Mouse (Mus musculus) heart, embryonic 13.5 days (tissue): Measurements from ENCODE around the gene Lypd6b. TPM values are rescaled to one million over a fixed set of nuclear protein-coding genes. Genes with fewer than 3 reads are reported as not detected.

Experiments used
- ATAC-seq: fragments of 200-750 bp; cut with Nextera tagmentation; 2 replicates; pipeline ENCODE4 v1.8.0; 2017; ENCODE audit warnings: moderate TSS enrichment; ENCODE audit not compliant: insufficient number of reproducible peaks, low FRiP score, low TSS enrichment; ENCODE audit errors: extremely low read depth
- H3K27ac ChIP-seq: fragments of 300-500 bp; sonication (generic); replicated peaks from 2 replicates; pipeline ENCODE4 v1.5.1; 2015; ENCODE audit warnings: moderate library complexity, mild to moderate bottlenecking, inconsistent platforms
- H3K27me3 ChIP-seq: fragments of 300-500 bp; sonication (generic); replicated peaks from 2 replicates; pipeline ENCODE4 v1.6.1; 2015; ENCODE audit warnings: mild to moderate bottlenecking, inconsistent platforms
- H3K36me3 ChIP-seq: fragments of 300-500 bp; sonication (generic); 2 replicates; pipeline ENCODE4 v1.6.1; 2015; ENCODE audit warnings: mild to moderate bottlenecking, inconsistent platforms
- H3K4me1 ChIP-seq: fragments of 300-500 bp; sonication (generic); 2 replicates; pipeline ENCODE4 v1.6.1; 2015; ENCODE audit warnings: inconsistent platforms
- H3K4me2 ChIP-seq: fragments of 300-500 bp; sonication (generic); 2 replicates; pipeline ENCODE4 v1.6.1; 2015; ENCODE audit warnings: inconsistent platforms, mild to moderate bottlenecking, moderate library complexity
- H3K4me3 ChIP-seq: fragments of 300-500 bp; sonication (generic); 2 replicates; pipeline ENCODE4 v1.5.1; 2015; ENCODE audit warnings: moderate library complexity, mild to moderate bottlenecking, inconsistent platforms
- H3K9ac ChIP-seq: fragments of 300-500 bp; sonication (generic); 2 replicates; pipeline ENCODE4 v1.6.1; 2015; ENCODE audit warnings: inconsistent platforms, mild to moderate bottlenecking, moderate library complexity
- H3K9me3 ChIP-seq: fragments of 300-500 bp; sonication (generic); 2 replicates; pipeline ENCODE4 v1.6.1; 2016; ENCODE audit warnings: inconsistent platforms
- WGBS: fragments of 180-500 bp; shearing (Covaris S2); methylation state at CpG from one replicate; pipeline ENCODE4 v1.1.7; 2015; ENCODE audit warnings: mixed read lengths; 5-methylcytosine and 5-hydroxymethylcytosine counted together
- polyA plus RNA-seq: library from polyadenylated mRNA; unstranded; fragments of >200 nt; fragmentation: Nextera tagmentation; extraction: Ambion mirVana; gene quantifications from 2 replicates; pipeline ENCODE4 v1.2.1, GENCODE M21; 2015

Lypd6b gene
- polyA plus RNA-seq, 1 experiment from 2014 or later: 2.5 TPM

- Histone ChIP-seq H3K27me3 (no peaks in the 10 kb centered on the region), H3K9me3 (no peaks in the 10 kb centered on the region), H3K4me3 (no peak overlapping the region), H3K27ac (no peak overlapping the region), H3K36me3 (no peaks in the 10 kb centered on the region), H3K4me2 (no peak overlapping the region), H3K9ac (no peak overlapping the region), H3K4me1 (peaks cover 33% of the 10 kb centered on the region)
- WGBS: 64% methylated on average over 10 of the region's 10 CpGs
- ATAC-seq: no peak
Observed at GRCm38 (mm10) chr2:49773194-49773931, 14.1 kb upstream of the Lypd6b start.

GRCm38 (mm10) chr2:49774180-49774579 lies 13.3 kb upstream of the Lypd6b start:
- H3K36me3 ChIP-seq: no peaks in the 10 kb centered on the region
- H3K27me3 ChIP-seq: no peaks in the 10 kb centered on the region
- H3K4me3 ChIP-seq: no peak overlapping the region
- ATAC-seq: no peak
- peaks cover 33% of the 10 kb centered on the region for H3K4me1 ChIP-seq
- no peak overlapping the region for H3K27ac ChIP-seq
- no peak overlapping the region for H3K4me2 ChIP-seq
- no peaks in the 10 kb centered on the region for H3K9me3 ChIP-seq
- H3K9ac ChIP-seq: no peak overlapping the region

GRCm38 (mm10) chr2:49775187-49775586 lies 12.3 kb upstream of the Lypd6b start:
- Histone ChIP-seq H3K27me3 (no peaks in the 10 kb centered on the region), H3K27ac (no peak overlapping the region), H3K9me3 (no peaks in the 10 kb centered on the region), H3K4me2 (no peak overlapping the region), H3K4me1 (peaks cover 33% of the 10 kb centered on the region), H3K36me3 (no peaks in the 10 kb centered on the region), H3K9ac (no peak overlapping the region), H3K4me3 (no peak overlapping the region)
- no peak for ATAC-seq
- WGBS: 79% methylated on average over 4 of the region's 4 CpGs

GRCm38 (mm10) chr2:49775735-49776134 lies 11.8 kb upstream of the Lypd6b start:
- H3K9ac ChIP-seq: no peak overlapping the region
- no peaks in the 10 kb centered on the region for H3K36me3 ChIP-seq
- no peak overlapping the region for H3K4me2 ChIP-seq
- H3K9me3 ChIP-seq: no peaks in the 10 kb centered on the region
- H3K4me1 ChIP-seq: peaks cover 33% of the 10 kb centered on the region
- no peak overlapping the region for H3K27ac ChIP-seq
- no peak overlapping the region for H3K4me3 ChIP-seq
- ATAC-seq: no peak
- H3K27me3 ChIP-seq: no peaks in the 10 kb centered on the region

GRCm38 (mm10) chr2:49776407-49776806 lies 11.1 kb upstream of the Lypd6b start:
- WGBS: 73% methylated on average over 4 of the region's 4 CpGs
- Histone ChIP-seq H3K27me3 (peaks cover 6% of the 10 kb centered on the region; the same call in 1 of the 2 replicates), H3K9me3 (no peaks in the 10 kb centered on the region), H3K4me3 (no peak overlapping the region), H3K36me3 (no peaks in the 10 kb centered on the region), H3K4me1 (peaks cover 33% of the 10 kb centered on the region), H3K9ac (no peak overlapping the region), H3K27ac (no peak overlapping the region), H3K4me2 (no peak overlapping the region)
- no peak for ATAC-seq

GRCm38 (mm10) chr2:49788051-49788418 lies 547 bp downstream of the Lypd6b start:
- H3K36me3 ChIP-seq: no peaks in the 10 kb centered on the region
- no peak for ATAC-seq
- H3K4me3 ChIP-seq: peak overlapping the region; percentile 72
- peak overlapping the region; percentile 99 for H3K4me2 ChIP-seq
- peak overlapping the region; percentile 84 for H3K9ac ChIP-seq
- H3K27ac ChIP-seq: no peak overlapping the region
- peaks cover 52% of the 10 kb centered on the region for H3K27me3 ChIP-seq
- under 1% methylated on average over 14 of the region's 14 CpGs for WGBS
- H3K4me1 ChIP-seq: peaks cover 28% of the 10 kb centered on the region
- H3K9me3 ChIP-seq: no peaks in the 10 kb centered on the region

- Histone ChIP-seq H3K4me3 (0 out of 2 replicates have a peak overlapping the region, but pooled peaks have one; percentile 72), H3K9me3 (no peaks in the 10 kb centered on the region), H3K9ac (no peak overlapping the region), H3K36me3 (no peaks in the 10 kb centered on the region), H3K4me1 (peaks cover 28% of the 10 kb centered on the region), H3K27me3 (peaks cover 52% of the 10 kb centered on the region), H3K4me2 (peak overlapping the region; percentile 99), H3K27ac (peak overlapping the region; percentile 31; the same call in 1 of the 2 replicates)
- ATAC-seq: no peak
- 10% methylated on average over 3 of the region's 3 CpGs for WGBS
Observed at GRCm38 (mm10) chr2:49788643-49789042, 1.2 kb downstream of the Lypd6b start.

- no peaks in the 10 kb centered on the region for H3K36me3 ChIP-seq
- peak overlapping the region; percentile 99 for H3K4me2 ChIP-seq
- no peak overlapping the region for H3K9ac ChIP-seq
- H3K9me3 ChIP-seq: no peaks in the 10 kb centered on the region
- 30% methylated on average over 6 of the region's 6 CpGs for WGBS
- H3K4me3 ChIP-seq: no peak overlapping the region
- ATAC-seq: no peak
- H3K27me3 ChIP-seq: peaks cover 52% of the 10 kb centered on the region
- H3K4me1 ChIP-seq: peaks cover 28% of the 10 kb centered on the region
- H3K27ac ChIP-seq: peak overlapping the region; percentile 31
Observed at GRCm38 (mm10) chr2:49789078-49789477, 1.6 kb downstream of the Lypd6b start.

GRCm38 (mm10) chr2:49789504-49789903 lies 2.0 kb downstream of the Lypd6b start:
- peak overlapping the region; percentile 99 for H3K4me2 ChIP-seq

GRCm38 (mm10) chr2:49797444-49798143 lies 10.1 kb downstream of the Lypd6b start:
- Histone ChIP-seq H3K4me2 (peak overlapping the region; percentile 35), H3K9ac (no peak overlapping the region), H3K36me3 (no peaks in the 10 kb centered on the region), H3K9me3 (no peaks in the 10 kb centered on the region), H3K27ac (peak overlapping the region; percentile 73), H3K4me1 (peaks cover 18% of the 10 kb centered on the region), H3K27me3 (no peaks in the 10 kb centered on the region), H3K4me3 (no peak overlapping the region)
- peak; percentile 63; the same call in 1 of the 2 replicates for ATAC-seq
- WGBS: 26% methylated on average over 14 of the region's 14 CpGs

More at GRCm38 (mm10) chr2:49789504-49789903, 2.0 kb downstream of the Lypd6b start:
- Histone ChIP-seq H3K9me3 (no peaks in the 10 kb centered on the region), H3K4me1 (peaks cover 28% of the 10 kb centered on the region), H3K27ac (peak overlapping the region; percentile 31; the same call in 1 of the 2 replicates), H3K36me3 (no peaks in the 10 kb centered on the region), H3K27me3 (peaks cover 52% of the 10 kb centered on the region), H3K9ac (no peak overlapping the region), H3K4me3 (no peak overlapping the region)
- ATAC-seq: no peak
- WGBS: 51% methylated on average over 5 of the region's 5 CpGs

GRCm38 (mm10) chr2:49804448-49804847 lies 17.0 kb downstream of the Lypd6b start:
- ATAC-seq: no peak
- H3K36me3 ChIP-seq: no peaks in the 10 kb centered on the region
- no peak overlapping the region for H3K4me2 ChIP-seq
- H3K9me3 ChIP-seq: no peaks in the 10 kb centered on the region
- peaks cover 9% of the 10 kb centered on the region for H3K4me1 ChIP-seq
- no peaks in the 10 kb centered on the region; the same call in 1 of the 2 replicates for H3K27me3 ChIP-seq
- H3K9ac ChIP-seq: no peak overlapping the region
- WGBS: 75% methylated on average over 8 of the region's 8 CpGs
- no peak overlapping the region for H3K4me3 ChIP-seq
- no peak overlapping the region for H3K27ac ChIP-seq
